Mouse (Mus musculus): ENCODE results near the gene Akap13. TPM values are rescaled to one million over a fixed set of nuclear protein-coding genes. Genes with fewer than 3 reads are reported as not detected.
A peak's percentile ranks its signal among the peaks of the same experiment; 100 is the strongest.
"Not testable (repeated sequence)": the region's sequence is repeated elsewhere in the genome, so short reads cannot be mapped to it uniquely, and the experiment has no call there.

Akap13 gene
- polyA plus RNA-seq, 1 experiment from 2014 or later: 48.5 TPM

DNA sequence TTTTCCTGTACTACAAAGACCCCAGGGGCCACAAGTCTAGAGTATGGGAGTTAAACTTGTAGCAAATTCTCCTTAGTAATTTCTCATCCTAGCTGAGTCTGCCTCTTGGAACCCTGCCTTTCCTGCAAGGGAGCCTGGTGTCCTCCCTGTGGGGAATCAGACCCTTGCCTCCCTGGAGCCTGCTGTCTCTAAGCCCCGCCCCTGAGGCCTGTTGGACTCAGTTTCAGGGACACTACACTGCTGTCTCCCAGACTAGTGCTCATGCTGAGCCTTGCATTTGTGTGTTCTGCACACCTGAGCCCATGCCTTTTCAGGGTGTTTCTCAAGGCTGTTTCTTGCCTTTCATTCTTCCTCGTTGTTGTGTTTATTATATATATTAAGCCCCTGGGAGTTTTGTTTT lies 289.2 kb downstream of the Akap13 start:
- Histone ChIP-seq H3K36me3 (peaks cover 66% of the 10 kb centered on the region), H3K4me3 (no peak overlapping the region), H3K9me3 (no peaks in the 10 kb centered on the region), H3K27ac (no peak overlapping the region), H3K9ac (no peak overlapping the region), H3K4me1 (no peaks in the 10 kb centered on the region), H3K27me3 (no peaks in the 10 kb centered on the region), H3K4me2 (replicated peaks) (no peak overlapping the region)
- no peak for ATAC-seq (ENCODE audit: insufficient number of reproducible peaks, insufficient read depth, low FRiP score, low TSS enrichment)
- WGBS: 57% methylated on average over 2 of the region's 2 CpGs

DNA sequence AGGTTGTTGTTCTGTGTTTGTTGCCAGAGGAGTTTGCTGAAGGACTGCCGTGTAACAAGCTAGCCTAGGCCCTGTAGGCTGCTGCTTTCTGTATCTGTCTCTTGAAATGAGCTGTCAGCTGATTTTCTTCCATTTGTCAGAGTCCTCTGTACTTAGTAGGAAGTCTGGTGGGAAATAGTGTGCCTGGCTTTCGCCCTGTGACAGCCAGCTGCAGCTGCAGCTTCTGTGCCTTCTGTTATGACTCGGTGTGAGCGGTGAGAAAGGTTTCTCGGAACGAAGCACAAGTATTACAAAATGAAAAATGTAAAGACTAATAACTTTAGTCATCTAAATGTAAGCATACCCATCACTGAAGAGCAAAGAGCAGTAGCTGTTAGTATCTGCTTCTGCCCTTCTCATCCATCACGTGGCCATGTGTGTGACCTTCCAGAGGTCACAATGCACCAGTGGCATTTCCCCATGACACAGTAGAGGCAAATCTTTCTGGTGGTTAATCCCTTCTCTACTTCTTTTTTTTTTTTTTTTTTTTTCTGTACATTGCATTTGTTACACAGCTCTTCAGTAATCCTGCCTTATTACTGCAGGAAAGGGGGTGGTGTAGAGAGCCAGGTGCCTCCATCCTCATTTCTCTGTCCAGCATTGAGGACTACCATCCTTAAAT lies 289.8 kb downstream of the Akap13 start:
- peaks cover 66% of the 10 kb centered on the region for H3K36me3 ChIP-seq
- 83% methylated on average over 7 of the region's 7 CpGs for WGBS

DNA sequence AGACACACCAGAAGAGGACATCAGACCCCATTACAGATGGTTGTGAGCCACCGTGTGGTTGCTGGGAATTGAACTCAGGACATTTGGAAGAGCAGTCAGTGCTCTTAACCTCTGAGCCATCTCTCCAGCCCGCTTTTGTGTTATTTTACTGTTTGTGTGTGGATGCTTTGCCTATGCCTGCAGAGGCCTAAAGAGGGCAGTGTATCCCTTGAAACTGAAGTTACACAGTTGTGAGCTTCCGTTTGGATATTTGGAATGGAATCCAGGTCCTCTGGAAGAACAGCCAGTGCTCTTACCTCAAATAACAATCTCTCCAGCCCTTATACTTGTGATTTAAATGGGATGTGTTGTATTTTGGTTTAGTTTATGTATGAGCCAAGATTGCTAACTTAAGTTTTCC lies 290.6 kb downstream of the Akap13 start:
- not testable (repeated sequence) for H3K4me1 ChIP-seq; H3K9me3 ChIP-seq; H3K27ac ChIP-seq; H3K27me3 ChIP-seq; H3K9ac ChIP-seq; H3K4me3 ChIP-seq; ATAC-seq (ENCODE audit: insufficient number of reproducible peaks, insufficient read depth, low FRiP score, low TSS enrichment); H3K4me2 ChIP-seq (replicated peaks)
- H3K36me3 ChIP-seq: peaks cover 68% of the 10 kb centered on the region
- WGBS: 54% methylated on average over 3 of the region's 3 CpGs

More for the DNA sequence above, 289.8 kb downstream of the Akap13 start:
- Histone ChIP-seq H3K4me3 (no peak overlapping the region), H3K9ac (no peak overlapping the region), H3K4me2 (replicated peaks) (no peak overlapping the region), H3K9me3 (no peaks in the 10 kb centered on the region), H3K4me1 (no peaks in the 10 kb centered on the region), H3K27ac (no peak overlapping the region), H3K27me3 (no peaks in the 10 kb centered on the region)
- ATAC-seq (ENCODE audit: insufficient number of reproducible peaks, insufficient read depth, low FRiP score, low TSS enrichment): no peak

DNA sequence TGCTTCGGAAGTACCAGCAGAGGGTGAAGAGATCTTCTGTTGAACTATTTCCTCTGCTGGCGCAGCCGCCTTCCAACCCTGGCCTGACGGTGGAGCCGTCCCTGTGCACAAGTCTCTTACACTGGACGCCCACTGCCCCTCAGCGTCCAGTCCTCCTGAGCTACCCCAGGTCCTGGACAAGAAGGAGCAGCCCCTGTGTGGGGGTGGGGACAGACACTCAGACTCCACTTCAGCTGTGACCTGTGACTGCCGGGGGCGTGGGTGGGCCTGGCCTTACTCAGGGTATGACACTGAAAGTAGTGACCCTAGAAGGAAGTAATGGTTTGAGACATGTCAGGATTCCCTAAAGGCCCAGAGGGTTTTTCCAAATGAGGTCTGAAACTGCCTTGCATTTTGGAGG lies 295.2 kb downstream of the Akap13 start:
- no peak for ATAC-seq (ENCODE audit: insufficient number of reproducible peaks, insufficient read depth, low FRiP score, low TSS enrichment)
- Histone ChIP-seq H3K9me3 (no peaks in the 10 kb centered on the region), H3K36me3 (peaks cover 66% of the 10 kb centered on the region), H3K4me3 (no peak overlapping the region), H3K9ac (no peak overlapping the region), H3K27me3 (no peaks in the 10 kb centered on the region), H3K4me2 (replicated peaks) (no peak overlapping the region), H3K4me1 (peaks cover 7% of the 10 kb centered on the region; the same call in 1 of the 2 replicates), H3K27ac (no peak overlapping the region)
- 87% methylated on average over 9 of the region's 9 CpGs for WGBS

DNA sequence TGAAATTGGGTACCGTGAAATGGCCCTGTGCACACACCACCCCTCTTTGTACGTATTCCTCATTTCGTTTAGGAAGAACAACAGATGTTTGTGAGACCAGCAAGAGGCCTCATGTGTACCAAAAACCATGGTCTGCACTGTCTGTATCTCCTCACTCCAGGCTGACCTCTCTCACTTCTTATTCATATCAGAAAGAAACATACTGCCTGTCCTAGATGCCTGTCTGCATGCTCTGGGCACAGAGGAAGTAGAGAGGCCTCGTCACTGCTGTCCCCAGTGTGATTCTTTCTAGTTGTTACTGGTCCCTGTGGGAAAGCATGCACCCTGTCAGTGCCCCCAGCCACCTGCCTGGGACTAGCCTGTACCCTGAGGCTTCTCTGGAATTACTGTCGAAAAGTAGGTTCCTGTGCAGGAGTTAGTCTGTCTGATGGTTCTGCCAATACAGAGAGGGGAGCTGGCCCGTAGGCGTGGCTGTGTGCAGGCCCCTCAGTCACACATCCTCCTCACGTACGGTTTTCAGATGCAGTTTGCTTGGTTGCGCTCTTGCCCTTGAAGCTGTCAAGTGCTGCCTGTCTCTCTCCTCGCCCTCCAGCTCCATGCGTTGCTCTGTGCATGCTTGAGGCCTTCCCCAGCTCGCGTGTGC lies 295.9 kb downstream of the Akap13 start:
- H3K27ac ChIP-seq: no peak overlapping the region
- H3K27me3 ChIP-seq: no peaks in the 10 kb centered on the region
- H3K4me1 ChIP-seq: peaks cover 7% of the 10 kb centered on the region; the same call in 1 of the 2 replicates
- WGBS: 80% methylated on average over 14 of the region's 14 CpGs
- H3K9me3 ChIP-seq: no peaks in the 10 kb centered on the region
- no peak for ATAC-seq (ENCODE audit: insufficient number of reproducible peaks, insufficient read depth, low FRiP score, low TSS enrichment)
- H3K4me2 ChIP-seq (replicated peaks): no peak overlapping the region
- H3K36me3 ChIP-seq: peaks cover 72% of the 10 kb centered on the region
- H3K4me3 ChIP-seq: no peak overlapping the region
- no peak overlapping the region for H3K9ac ChIP-seq

DNA sequence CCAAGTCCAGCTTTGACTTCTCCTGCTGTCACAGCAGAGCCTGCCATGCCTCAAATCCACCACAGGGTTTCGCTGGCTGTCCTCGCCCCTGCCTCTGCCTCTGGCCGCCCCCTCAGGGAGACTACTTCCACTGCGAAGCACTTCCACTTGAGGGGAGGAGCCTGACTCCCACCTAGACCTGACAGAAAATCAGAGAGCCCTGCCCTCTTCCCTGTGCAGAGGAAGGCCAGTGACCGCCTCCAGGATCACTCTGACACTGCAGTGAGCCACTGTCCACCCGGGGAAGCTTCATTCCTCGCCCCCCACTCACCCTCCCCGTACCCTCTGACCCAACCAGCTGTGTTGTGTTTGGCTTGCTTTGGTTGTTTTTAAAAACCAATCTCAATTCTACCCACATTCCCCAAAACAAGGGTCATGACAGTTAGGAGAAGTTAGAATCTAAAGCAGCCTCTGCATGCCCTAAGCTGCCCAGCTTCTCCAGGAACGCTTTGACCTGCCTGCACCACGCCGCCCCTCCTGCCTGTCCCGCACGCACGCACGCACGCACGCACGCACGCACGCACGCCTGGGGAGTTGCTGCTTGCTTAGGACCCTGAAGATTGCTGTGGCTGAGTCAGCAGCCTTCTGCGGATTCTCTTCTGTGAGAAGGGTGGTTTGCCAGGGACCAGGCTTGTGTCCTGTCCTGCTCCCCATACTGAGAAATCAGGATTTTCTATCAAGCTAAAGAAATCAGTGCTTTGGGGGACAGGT lies 297.3 kb downstream of the Akap13 start:
- no peak for ATAC-seq (ENCODE audit: insufficient number of reproducible peaks, insufficient read depth, low FRiP score, low TSS enrichment)

DNA sequence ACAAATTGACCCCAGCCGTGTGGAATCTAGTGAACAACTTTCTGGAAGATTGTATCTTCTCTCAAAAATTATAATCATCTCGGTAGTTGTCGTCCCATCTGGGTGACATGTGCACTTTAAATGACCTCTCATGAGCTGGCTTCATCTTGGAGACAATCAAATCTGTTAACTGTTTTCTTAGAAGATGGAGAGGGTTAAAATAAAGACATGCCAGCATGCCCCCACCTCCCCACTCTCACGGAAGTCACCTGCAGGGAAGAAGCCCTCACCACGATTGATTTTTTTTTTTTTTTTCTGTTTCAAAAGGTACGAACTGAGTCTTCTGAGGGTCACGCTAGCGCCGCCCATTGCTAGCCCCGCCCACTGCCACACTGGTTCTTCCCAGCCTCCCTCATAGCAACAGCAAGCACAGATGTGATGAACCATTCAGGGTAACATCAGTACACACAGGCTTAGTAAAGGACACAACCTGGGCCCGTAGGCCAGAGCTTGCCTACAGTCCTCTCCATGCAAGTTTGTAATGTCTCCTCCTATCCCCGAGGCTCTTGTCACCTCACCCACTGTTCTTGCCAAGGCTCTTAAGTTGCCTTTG lies 298.0 kb downstream of the Akap13 start:
- Histone ChIP-seq H3K4me3 (no peak overlapping the region), H3K27me3 (no peaks in the 10 kb centered on the region), H3K4me2 (replicated peaks) (no peak overlapping the region), H3K4me1 (peaks cover 7% of the 10 kb centered on the region; the same call in 1 of the 2 replicates), H3K36me3 (peaks cover 57% of the 10 kb centered on the region), H3K27ac (no peak overlapping the region), H3K9me3 (no peaks in the 10 kb centered on the region), H3K9ac (no peak overlapping the region)
- 39% methylated on average over 12 of the region's 12 CpGs for WGBS
- ATAC-seq (ENCODE audit: insufficient number of reproducible peaks, insufficient read depth, low FRiP score, low TSS enrichment): no peak

More for the DNA sequence above, 297.3 kb downstream of the Akap13 start:
- no peaks in the 10 kb centered on the region for H3K9me3 ChIP-seq
- H3K4me2 ChIP-seq (replicated peaks): no peak overlapping the region
- 0 out of 2 replicates have a peak overlapping the region, but pooled peaks have one; percentile 3 for H3K27ac ChIP-seq
- H3K4me1 ChIP-seq: peaks cover 7% of the 10 kb centered on the region; the same call in 1 of the 2 replicates
- H3K9ac ChIP-seq: no peak overlapping the region
- H3K36me3 ChIP-seq: peaks cover 63% of the 10 kb centered on the region
- H3K4me3 ChIP-seq: no peak overlapping the region
- no peaks in the 10 kb centered on the region for H3K27me3 ChIP-seq
- 59% methylated on average over 22 of the region's 22 CpGs for WGBS

DNA sequence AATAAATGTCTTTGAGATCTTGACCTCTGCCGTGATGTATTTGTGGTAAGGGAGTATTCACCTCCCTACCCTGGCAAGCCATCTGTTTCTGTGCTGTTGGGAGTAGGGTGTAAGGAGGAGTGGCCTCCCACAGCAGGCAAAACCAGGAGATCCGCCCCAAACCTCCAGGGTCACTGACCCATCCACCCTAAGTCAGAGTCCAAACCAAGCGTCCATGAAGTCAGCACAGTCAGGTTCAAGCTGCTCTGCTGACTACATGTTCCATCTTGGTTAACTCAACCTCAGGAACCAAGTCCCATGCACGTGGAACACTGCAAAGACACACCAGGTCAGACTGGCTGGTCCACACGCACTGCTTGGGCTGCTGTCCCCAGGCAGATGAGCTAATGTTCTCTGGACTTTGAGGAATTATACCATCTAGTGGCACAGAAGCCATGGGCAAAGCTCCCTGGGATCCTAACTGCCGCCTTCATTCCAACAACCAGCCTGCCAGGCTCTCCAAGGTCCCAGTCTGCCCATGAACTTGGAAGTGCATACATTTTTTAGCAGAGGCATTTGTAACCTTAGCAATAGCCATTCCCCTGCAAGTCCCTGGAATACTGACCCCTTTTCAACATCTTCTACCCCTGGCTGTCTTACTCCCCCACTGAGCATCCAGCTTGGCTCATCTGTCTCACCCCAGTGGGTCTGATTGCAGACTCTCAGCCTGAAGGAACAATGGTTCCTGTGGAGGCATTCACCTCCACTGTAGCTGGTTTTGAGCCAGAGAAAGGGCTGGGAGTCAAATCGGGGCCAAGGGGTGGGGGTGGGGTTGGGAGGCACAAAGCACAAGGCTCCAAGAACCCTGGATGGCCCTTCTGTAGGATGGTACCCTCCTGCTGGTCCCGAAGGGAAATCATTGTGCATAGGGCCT lies 299.5 kb downstream of the Akap13 start:
- no peak overlapping the region for H3K9ac ChIP-seq
- no peak overlapping the region for H3K4me2 ChIP-seq (replicated peaks)
- H3K4me1 ChIP-seq: peaks cover 7% of the 10 kb centered on the region; the same call in 1 of the 2 replicates
- no peak overlapping the region for H3K27ac ChIP-seq
- no peak overlapping the region for H3K4me3 ChIP-seq
- no peaks in the 10 kb centered on the region for H3K27me3 ChIP-seq
- ATAC-seq (ENCODE audit: insufficient number of reproducible peaks, insufficient read depth, low FRiP score, low TSS enrichment): no peak
- WGBS: 48% methylated on average over 8 of the region's 8 CpGs
- peaks cover 41% of the 10 kb centered on the region for H3K36me3 ChIP-seq
- no peaks in the 10 kb centered on the region for H3K9me3 ChIP-seq

DNA sequence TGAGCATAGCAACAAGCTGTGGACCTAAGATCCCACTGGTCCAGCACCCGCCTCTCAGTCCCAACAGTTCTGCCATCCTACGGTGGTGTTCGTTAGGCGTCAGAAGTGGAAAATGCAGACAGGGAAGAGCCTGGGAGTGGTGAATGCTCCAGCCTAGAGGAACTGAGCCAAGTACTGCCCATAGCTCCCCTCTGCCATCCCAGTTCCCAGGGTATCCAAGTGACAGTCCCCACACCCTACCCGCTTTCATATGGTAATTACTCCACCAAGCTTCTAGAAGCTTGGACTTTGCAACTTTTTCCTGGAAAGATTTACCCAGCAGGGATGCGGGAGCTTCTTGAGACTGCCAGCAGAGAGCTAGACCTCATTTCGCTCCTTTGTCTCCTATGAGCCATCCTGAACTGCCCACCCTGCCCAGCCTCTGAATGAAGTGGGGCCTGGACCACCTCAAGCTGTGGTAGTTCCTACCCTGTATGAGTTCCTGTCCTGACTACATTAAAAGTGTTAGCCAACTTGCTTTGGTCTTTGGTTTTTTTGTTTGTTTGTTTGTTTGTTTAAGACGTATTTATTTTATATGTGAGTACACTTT lies 300.6 kb downstream of the Akap13 start:
- H3K9me3 ChIP-seq: no peaks in the 10 kb centered on the region
- no peak overlapping the region for H3K9ac ChIP-seq
- no peak for ATAC-seq (ENCODE audit: insufficient number of reproducible peaks, insufficient read depth, low FRiP score, low TSS enrichment)
- peaks cover 7% of the 10 kb centered on the region; the same call in 1 of the 2 replicates for H3K4me1 ChIP-seq
- H3K27ac ChIP-seq: no peak overlapping the region
- no peaks in the 10 kb centered on the region for H3K27me3 ChIP-seq
- WGBS: 74% methylated on average over 8 of the region's 8 CpGs
- H3K4me2 ChIP-seq (replicated peaks): no peak overlapping the region
- H3K4me3 ChIP-seq: no peak overlapping the region
- H3K36me3 ChIP-seq: peaks cover 30% of the 10 kb centered on the region

DNA sequence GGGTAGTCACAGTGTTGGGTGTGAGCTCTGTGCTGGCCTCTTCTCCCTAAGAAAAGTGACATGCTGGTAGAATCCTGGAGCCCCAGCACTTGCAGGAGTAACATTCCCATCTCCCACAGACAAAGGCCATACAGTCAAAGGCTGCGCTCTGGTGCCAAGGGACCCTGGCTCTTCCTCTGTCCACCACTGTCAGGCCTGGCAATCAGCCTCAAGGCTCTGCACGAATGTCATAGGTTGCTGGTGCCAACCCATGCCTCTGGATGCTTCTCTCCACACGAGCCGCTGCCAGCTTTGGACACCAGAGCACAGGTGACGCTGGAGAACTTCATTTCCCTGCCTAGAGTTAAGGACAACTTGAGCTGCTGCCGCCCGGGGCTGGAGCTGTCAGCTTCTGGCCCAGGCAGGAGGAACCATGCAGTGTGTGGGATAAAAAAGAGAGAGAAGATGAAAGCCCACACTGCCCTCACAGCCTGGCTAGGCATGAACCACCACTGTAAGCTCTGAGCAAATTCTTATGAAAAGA lies 304.7 kb downstream of the Akap13 start:
- Histone ChIP-seq H3K27ac (no peak overlapping the region), H3K4me1 (no peaks in the 10 kb centered on the region), H3K4me2 (replicated peaks) (no peak overlapping the region), H3K27me3 (no peaks in the 10 kb centered on the region), H3K9me3 (no peaks in the 10 kb centered on the region), H3K9ac (no peak overlapping the region), H3K4me3 (no peak overlapping the region), H3K36me3 (peaks cover 8% of the 10 kb centered on the region; the same call in 1 of the 2 replicates)
- WGBS: 89% methylated on average over 7 of the region's 7 CpGs
- ATAC-seq (ENCODE audit: insufficient number of reproducible peaks, insufficient read depth, low FRiP score, low TSS enrichment): no peak

All from embryonic facial prominence, embryonic 12.5 days (tissue).